Mouse (Mus musculus): ENCODE data around the gene Mis18a.

Mis18a gene

DNA sequence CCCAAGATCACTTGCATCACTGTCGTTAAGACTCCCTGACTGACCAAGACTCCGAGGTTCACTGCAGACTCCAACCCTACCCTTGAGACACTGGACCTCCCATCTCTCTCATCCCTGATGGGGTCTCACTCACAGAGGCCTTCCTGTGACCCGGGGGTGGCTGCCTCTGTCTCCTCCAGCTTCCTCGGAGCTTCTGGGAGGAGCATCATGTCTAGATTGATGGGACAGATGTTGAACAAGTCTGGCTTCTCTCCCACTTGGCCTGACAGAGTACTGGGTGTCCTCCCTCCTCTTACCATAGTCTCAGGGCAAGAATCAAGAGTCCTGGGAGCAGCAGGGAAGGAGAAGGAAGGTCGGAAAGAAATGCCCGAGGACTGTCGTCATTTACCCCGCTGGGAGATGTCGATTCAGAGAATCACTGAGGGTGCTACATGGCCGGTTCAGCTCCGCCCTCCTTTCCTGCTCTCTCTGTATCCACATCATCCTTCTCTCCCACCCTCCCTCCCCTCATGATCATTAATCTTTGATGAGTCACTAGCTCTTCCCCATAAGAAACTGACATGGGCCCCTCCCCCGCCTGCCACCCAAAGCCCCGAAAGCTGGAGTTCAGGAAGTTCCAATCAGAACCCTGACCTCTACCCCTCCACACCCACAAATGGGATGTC lies 22.9 kb downstream of the Mis18a start:
- no peak for DNase-seq (ENCODE audit: low spot score)

DNA sequence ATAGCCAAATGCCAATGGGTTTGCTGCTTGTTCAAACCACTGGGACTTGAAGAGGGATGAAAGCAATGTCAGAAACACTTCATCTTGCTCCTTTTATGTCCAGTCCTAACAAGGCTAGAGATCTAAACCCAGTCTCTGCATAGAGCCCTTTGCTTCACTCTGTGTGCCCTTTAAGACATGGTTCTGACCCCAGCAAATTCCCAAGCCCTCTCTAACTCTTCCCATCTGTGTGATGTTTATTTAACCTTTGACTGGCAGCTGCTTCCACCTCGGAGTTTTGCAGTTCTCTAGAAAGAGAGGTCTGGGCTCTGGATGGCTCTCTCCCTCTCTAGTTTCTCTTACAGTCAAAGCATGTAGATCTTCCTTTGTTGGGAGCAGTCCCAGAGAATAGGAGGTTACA lies 23.6 kb downstream of the Mis18a start:
- no peak for DNase-seq (ENCODE audit: low spot score)

DNA sequence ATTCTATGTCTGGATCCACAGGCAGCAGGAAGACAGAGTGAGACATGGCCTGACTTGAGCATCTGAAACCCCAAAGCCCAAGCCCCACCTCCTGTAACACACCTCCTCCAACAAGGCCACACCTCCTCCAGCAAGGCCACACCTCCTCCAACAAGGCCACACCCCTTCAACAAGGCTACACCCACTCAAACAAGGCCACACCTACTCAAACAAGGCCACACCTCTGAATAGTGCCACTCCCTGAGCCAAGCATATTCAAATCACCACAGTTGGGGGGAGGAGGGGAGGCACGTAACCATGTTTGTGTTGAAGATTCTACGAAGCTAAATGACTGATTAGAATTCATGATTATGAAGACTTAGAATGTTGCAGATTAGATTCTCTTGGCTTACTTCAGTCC lies 25.7 kb downstream of the Mis18a start:
- DNase-seq (ENCODE audit: low spot score) = no peak

DNA sequence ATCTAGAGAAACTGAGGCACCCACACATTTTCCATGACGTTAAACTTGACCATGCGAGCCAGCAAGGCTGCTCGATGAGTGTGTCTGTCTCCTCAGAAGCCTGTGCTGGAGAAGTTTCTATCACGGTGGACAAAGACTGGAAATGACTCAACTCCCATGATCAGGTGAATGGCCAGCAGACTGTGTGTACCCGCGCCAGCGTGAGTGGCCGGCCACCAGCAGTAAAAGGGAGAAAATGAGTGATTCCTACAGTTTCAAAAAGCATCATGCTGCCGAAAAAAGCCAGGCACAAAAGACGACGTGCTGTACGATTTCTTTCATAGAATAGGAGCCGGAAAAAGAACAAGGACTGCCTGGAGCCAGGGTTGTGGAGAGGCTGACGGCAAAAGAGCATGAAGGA lies 27.8 kb downstream of the Mis18a start:
- DNase-seq (ENCODE audit: low spot score) = no peak

DNA sequence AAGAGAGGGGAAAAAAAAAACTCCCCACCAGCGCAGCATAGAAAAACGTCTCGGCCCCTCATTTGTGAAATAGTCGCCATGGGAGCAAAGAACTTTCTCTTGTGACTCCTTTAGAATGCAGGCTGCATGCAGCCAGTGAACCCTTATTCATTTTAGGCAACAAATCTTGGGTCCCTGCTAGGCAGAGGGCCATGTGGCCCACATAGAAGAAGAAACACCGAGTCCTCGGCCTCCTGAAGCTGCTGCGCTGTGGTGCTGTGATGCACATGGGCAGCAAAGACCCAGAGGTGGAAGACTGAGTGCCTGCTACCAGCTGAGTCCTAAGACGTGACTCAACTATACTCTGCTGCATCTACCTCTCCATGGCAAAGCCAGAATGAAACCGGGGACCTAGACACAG lies 30.9 kb downstream of the Mis18a start:
- DNase-seq (ENCODE audit: low spot score) = no peak

DNA sequence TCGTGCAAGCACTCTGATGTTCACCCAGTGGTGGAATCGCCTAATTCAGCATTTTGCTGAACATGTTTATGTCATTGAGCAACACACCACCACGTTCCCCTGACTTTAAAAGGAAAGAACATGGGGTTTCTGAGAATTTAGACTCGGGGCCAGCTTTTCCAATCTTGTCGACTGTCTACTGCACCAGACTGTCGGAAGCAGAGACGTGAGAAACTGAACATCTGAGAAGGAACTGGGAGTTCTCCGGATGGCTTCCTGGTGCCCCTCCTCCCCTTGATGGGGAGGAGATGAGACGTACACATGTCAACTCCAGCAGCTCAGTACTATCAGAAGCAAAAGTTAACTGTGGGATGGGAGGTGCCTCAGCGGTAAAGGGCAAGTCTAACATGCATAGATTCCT lies 32.1 kb downstream of the Mis18a start:
- no peak for DNase-seq (ENCODE audit: low spot score)

DNA sequence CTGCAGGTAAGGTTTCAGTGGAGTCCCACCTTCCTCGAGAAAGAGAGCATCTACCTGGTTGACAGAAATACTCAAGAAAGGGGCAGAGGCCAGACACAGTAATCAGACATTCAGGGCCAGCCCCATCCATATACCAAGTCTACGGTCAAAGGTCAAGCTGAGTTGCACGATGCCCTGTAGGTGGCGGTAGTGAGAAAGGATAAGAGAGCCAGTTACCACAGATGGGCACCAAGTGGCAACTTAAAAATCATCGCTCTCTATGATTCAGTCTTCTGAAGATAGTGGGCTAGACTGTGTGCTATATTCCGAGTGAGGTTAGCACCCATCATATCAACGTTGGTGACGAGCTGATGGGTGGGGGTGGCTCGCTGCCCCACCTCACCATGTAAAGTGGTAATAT lies 32.5 kb downstream of the Mis18a start:
- peak; percentile 9 for DNase-seq (ENCODE audit: low spot score)

DNA sequence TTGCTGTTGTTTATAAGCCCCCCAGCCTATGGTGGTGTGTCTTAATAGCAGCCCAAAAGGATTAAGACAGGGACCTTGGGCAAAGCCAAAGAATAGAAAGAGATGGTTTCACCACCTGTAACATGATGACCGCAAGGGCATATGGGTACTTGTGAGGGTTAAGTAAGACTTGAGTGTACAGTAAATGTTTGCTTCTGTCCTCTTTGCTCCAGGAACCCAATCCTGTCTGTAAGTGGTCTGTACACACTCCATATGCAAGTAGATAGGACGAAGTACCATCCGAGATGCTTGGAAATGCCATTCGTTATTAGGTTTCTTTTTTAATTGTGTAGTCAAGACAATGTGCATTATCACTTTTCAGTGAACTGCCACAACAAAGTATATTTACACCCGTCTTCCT lies 33.6 kb downstream of the Mis18a start:
- DNase-seq (ENCODE audit: low spot score) = no peak

DNA sequence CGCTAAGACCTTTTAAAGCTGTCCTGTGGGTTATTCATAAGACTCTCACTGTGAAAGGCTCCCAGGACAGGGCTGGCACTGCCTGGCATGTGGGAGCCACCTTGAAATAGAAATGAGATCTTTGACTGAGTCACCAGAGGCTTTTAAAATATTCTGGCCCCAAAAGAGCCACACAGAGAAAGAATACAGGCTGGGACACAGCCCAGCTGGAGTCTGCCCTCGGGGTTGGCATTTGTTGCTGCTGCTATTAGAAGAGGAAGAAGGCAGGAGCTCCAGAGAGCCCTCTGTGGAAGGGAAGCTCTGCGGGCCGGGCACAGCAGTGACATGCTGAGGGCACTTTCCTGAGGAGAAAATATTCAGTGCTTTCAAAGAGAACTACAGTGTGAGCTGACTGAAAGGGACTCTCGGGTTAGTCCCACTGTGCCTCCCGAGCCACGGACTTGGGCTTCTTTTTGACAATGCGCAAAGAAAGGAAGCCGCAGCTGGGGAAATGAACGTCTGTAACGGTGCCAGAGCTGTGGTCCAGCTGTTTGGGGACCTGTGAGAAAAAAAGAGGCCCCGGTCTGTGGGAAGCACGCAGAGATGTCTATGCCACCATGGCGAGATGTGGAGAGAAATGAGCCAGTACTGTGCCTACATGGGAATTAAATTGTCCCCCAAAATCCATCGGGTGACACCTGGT lies 34.4 kb downstream of the Mis18a start:
- DNase-seq (ENCODE audit: low spot score) = no peak

DNA sequence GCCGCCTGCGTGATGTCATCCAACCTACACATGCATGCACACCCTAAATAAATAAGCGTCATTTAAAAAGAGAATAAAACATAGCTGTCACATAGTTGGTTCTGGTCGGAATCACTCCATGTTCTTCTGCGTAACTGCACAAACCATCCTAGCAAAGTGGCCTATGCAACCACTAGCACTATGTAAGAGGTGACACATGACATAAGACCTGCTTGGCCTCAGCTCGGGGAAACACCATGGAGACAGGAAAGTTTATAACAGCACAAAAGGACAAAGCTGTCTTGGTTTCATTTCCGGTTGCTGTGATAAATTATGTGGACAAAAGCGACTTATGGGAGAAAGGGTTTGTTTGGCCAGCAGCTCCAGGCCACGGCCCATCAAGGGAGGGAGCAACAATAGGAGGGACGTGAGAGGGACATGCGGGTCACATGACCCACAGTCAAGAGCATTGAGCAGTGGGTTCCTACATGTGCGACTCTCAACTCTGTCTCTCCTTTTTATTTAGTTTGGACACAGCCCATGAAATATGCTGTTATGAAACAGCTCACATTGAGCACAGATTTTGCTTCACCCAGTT lies 39.4 kb downstream of the Mis18a start:
- DNase-seq (ENCODE audit: low spot score) = no peak

DNA sequence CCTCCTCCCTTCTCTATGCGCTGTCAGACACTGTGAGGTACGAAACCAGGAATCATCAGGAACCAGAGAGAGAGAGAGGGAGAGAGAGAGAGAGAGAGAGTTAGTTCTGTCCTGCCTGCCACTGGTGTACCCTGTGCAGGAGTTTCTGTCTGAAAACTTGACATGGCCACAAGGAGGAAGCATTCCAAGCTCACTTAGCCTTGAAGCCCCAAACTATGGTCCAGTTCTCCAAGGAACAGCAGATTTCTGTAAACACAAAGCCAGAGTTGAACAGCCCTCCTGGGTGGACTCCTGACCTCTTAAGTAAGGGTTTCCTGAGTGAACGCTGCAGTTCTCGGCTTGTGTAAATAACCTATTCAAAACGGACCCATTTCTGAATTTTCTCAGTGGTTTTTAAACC lies 40.2 kb downstream of the Mis18a start:
- DNase-seq (ENCODE audit: low spot score) = no peak

DNA sequence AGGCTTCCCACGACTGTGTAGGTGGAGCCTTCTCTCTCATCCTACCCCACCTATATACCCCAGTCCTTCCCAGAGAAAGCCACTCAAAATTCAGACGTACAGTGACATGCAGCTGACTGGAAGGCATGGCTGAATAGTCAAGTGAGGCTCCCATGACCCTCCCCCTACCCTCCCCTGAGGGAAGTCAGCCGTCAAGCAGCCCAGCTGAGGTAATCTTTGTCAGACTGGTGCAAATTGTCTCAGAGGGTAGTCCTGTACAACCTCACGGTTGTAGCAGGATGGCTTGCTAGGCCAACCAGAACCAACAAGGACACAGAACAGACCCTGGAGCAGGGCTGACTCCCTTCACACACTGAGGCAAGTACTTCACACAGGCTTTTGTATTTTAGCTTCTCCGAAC lies 43.1 kb downstream of the Mis18a start:
- no peak for DNase-seq (ENCODE audit: low spot score)

DNA sequence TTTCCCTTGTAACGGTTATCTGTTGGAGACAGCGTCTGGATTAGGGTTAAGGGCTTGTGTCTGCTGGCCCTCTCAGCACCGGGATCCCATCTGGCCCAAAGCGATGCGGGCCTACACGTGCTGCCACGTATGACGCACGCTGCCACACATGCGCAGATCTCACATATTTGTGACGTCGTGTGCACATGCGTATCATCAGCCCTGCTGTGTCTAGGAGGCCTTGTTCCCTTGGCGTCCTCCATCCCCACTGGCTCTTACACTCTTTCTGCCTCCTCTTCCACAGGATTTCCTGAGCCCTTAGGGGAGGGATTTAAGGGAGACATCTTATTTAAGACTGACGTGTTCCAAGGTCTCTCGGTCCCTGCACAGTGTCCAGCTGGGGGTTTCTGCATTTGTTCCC lies 47.2 kb downstream of the Mis18a start:
- DNase-seq (ENCODE audit: low spot score) = no peak

DNA sequence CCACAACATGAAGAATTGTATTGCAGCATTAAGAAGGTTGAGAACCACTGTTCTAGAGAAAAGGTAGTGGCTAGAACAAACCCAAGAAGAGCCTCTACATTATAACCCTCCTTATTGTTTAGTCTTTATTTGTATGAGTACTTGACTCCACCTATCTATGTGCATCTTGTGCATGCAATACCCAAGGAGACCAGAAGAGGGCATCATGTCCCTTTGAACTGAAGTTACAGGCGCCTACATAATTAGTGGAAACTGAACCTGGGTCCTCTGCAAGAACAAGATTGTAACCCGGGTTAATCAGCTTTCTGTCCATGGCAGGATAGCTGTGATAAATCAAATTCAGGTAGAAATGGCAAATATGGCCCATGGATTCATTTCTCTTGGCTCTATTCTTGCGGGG lies 48.4 kb downstream of the Mis18a start:
- no peak for DNase-seq (ENCODE audit: low spot score)

DNA sequence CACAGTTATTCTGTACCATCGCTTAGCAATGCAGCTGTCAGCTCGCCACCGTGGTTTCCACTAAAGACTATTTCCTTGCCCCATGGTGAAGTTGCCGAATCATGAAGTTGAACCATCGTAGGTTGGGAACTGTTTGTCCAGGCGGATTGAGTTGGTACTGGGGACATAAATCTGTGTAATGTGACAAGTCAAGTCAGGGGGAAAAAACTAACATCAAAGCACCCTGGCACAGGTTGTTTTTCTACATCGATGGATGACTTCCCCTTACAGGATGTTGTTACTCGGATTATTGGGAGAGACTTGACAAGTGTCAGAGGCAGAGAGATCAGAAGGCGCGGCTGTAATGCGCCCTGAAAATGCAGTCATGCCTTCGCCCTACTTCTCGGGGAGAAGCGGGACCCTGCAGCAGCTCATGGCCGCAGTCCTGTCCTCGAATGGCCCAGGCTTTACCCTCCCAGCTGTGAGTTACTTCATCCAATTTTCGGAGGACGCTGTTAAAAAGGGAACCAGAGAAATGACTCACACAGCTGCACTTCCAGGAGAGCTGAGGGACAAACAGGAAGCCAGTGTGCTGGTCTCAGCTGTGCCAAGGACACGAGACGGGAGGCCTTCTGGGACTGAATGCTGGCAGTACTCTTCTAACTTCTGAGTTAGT lies 50.2 kb downstream of the Mis18a start:
- DNase-seq (ENCODE audit: low spot score) = no peak

DNA sequence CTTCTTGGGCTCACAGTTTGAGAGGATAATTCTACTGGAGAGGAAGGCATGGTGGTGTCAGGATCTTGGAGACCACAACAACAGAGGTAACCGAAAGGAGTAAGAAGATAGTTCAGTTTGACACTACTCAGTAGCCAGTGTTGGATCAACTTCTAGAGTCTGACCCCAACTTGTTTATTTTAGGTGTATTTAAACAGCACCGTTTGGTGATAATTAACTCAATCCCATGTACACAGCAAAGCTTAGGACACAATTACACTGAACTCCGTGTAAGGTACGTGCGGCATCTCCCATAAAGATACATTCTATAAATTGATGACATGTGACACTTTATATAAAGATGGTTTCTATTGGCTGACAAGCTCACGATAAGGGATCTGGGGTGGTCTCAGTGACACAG lies 52.6 kb downstream of the Mis18a start:
- no peak for DNase-seq (ENCODE audit: low spot score)

DNA sequence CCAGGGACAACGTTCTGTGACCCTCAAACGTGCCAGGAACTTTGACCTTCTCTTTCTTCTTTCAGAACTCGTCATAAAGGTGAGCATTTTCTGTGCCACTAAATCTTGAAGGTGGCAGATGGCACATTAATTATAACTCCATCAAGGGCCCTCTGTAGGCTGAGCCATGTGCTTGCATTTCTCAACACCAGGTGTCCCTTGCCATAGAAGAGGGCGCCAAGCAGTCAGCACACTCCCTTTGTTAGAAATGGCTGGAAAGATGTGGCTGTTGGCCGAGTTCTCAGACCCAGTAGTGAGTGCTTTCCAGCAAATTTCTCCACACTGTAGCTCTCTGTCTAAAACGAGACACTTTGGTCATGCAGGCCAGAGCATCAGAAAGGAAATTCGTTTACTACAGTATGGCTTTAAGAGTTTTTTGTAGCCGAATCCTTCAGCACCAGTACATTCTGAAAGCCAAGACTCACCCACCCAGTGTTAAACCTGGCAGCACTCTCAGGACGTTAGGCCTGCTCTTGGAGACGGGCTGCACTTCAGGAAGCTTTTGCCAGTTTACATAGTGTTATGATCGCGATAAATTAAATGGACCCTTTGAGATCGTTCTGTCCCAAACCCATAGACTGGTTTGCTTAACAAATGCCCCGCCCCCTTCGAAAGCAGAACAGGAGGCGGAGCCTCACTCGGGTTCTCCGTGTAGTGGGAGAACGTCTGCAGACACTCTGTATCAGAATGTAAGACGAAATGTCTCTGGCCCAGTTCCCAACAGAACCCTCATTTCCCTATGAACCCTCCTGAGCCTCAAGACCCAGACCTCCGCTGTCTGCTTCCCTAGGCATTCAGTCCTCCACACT lies 53.5 kb downstream of the Mis18a start:
- DNase-seq (ENCODE audit: low spot score) = no peak
